Mouse (Mus musculus): ENCODE data around the gene Vars2.
A peak's percentile ranks its signal among the peaks of the same experiment; 100 is the strongest.

The Vars2 gene

DNA sequence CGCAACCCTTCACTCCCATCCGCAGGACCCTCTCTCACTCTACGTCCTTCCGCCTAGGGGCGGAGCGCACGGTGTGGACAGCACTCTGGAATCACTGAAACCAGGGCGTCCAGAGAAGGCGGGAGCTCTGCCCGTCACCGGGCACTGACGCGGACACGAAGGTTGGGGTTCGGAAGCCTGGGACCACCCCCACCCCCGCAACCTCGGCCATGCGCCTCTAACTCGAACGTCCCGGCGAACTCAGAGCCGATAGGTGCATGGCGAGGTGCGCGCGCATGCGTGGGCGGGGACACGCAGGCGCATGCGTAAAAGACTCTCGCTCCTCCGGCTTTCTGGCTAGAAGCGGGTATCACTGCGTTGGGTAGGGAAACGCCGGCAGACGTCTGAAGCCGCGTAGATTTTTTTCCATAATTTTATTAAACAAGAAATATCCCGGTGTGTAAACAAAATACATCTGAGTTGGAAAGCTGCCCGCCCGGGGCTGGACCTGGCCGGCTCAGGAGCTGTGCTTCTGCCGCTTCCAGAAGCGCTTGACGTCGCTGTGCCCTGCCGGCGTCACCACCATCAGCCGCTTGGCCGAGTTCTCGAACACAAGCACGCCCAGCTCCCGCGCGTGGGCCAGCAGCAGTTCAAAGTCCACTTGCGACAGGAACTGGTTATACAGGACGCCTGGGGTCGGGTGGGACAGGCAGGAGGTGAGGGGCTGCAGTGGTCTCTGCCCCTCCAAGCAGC lies at the start of gene Vars2:
Gene Vars2 (minus strand): TSS at position 259 of the 732 bp plus-strand sequence.
- DNase-seq (ENCODE audit: extremely low spot score, low read depth, low spot score), result peak; percentile 88

DNA sequence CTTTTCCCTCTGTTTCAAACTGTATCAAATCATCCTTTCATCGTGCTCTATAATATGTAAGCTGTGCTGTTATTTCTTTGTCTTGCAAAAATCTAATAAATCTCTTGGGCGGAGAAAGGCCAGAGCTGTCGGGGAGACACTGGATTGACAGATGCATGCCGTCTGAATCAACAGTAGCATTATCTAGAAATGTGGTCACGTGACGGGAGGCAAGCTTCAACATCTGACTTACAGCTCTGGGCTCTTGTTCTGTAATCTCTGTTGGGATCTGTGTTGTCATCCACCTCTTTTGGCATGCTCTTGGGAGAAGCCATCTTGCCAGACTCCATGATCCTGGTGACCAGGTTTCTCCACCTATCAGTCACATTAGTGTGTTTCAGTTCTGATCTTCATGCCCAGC lies 49.7 kb upstream of the Vars2 start:
- DNase-seq (ENCODE audit: extremely low spot score, low read depth, low spot score), result no peak

DNA sequence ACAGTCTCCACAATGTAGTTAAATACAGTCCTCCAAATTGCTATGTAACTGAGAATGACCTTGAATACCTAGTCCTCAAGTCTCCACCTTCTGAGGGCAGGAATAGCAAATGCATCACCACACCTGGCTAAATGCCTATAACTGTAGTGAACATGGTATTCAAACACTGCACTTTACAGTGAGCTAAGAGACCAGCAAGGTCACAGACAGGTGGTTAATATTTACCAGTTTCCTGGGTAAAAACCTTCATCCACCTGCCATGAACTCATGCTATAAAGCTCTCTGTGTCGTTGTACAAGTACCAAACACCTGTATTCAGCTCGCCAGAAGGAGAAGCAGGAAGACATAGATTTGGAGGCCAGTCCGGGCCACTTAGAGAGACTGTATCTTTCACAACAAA lies 48.7 kb upstream of the Vars2 start:
- DNase-seq (ENCODE audit: extremely low spot score, low read depth, low spot score), result no peak

DNA sequence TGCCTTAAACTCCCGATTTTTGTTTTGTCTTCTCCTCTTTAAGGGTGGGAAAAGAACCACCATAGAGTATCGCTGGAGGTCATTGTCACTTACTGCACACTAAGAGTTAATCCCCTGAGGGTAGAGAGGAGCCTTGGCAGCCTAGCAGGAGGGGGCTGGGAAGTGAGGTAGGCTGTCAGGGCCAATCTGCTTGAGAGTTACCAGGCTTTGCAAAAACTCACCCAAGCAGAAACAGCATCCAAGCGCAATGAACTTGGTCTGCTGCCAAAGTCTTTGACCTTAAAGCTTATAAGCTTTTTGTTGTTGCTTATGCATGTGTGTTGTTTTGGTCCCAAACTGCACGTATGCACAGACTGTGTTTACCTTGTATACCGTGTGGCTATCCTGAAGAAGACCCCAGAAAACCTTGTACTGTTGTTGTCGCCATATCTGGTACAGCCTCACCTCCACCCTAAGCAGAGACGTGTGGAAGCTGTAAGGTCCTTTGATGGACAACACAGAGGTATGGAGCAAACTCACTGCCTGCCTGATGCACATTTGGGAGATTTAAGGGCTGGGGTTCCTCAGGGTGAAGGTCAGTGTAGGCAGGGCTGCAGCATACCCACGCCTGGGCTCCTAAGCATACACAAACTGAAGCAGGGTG lies 43.4 kb upstream of the Vars2 start:
- no peak for DNase-seq (ENCODE audit: extremely low spot score, low read depth, low spot score)

DNA sequence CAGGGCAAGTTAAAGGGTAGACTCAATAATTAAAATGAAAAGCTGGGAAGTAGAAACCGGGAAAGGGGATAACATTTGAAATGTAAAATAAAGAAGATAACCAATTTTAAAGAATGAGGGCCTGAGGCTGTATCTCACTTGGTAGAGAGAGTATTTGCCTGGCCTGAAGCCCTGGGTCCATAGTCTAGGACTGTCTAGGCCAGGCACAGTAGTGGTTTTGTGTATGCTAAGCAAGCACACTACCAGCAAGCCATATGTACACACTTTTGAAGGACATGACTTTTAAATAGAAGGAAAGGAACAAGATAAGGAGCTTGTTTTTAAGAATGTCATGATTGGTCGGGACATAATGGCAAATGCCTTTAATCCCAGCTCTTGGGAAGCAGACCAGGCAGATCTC lies 41.2 kb upstream of the Vars2 start:
- DNase-seq (ENCODE audit: extremely low spot score, low read depth, low spot score), result no peak

DNA sequence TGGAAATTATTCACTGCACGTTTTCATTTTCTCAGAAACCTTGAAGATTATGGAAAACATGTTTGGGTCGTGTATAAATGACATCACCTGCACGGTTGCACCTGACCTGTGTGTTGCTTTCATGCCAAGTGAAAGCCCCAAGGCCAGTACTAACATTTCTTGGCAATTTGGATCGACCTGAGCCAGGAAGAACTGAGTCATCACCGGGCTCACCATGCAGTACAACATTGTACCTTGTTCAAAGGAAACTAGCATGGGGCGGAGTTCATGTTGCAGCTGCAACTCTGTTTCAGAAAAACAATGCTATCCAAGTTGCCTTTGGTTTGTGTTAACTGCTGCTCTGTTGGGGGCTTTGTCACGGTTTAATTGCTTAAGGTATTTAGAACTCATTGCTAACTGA lies 40.5 kb upstream of the Vars2 start:
- no peak for DNase-seq (ENCODE audit: extremely low spot score, low read depth, low spot score)

DNA sequence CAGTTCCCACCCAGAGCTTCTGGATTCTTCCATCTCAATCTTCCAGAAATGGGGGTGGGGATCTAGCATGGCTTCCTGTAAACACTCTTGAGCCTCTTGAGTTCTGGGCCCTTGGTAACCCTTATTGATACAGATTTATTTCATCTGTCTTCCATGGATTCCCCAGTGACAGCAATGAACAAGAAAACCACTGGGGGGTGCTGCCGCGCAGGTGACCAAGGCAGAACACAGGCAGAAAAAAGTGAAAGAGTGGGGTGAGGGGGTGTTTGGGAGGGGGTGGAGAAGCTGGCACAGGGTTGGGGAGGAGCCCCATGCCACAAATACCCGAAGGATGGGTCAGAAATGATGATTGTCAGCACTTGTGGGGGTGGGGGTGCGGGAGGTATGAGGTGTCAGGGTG lies 38.4 kb upstream of the Vars2 start:
- no peak for DNase-seq (ENCODE audit: extremely low spot score, low read depth, low spot score)

DNA sequence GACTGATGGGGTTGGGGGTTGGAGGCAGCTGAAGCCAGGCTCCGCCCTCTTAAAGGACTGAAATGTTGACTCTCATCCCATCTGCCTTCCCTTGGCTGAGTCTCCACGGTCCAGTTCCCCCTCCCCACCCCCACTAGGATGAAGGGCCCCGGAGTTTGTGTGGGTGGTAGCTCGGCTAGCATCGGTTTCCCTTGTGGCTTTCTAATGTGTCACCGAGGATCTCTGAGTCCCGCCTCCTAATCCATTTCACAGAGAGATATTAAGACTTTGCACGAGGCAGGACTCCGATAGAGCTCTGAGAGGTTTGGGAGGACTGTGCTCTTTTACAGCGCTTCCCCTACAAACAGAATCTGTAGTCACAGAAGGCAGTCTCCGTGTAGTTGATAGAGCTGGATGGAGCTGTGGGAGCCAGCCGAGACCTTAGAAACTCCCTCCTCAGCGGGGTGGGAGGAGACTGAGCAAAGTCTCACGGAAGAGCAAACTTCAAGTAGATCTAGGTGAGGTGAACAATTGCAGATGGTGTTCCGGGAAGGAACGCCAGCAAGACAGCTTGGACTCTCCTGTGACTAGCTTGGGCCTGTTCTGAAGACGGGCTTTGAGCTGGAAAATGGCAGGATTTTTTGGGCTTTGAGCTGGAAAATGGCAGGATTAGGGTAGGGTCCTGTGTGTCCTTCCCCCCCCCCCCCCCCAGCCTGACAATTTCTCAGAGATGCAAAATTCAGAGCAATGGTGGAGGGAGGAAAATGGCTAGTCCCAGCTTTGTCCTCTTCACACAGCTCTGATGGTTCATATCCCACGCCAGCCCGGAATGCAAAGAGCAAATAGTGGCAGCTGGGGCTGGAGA lies 37.5 kb upstream of the Vars2 start, which contains the start of gene Ddr1:
Gene Ddr1 (minus strand): TSS at position 1 of the 844 bp plus-strand sequence.
- DNase-seq (ENCODE audit: extremely low spot score, low read depth, low spot score), result no peak

DNA sequence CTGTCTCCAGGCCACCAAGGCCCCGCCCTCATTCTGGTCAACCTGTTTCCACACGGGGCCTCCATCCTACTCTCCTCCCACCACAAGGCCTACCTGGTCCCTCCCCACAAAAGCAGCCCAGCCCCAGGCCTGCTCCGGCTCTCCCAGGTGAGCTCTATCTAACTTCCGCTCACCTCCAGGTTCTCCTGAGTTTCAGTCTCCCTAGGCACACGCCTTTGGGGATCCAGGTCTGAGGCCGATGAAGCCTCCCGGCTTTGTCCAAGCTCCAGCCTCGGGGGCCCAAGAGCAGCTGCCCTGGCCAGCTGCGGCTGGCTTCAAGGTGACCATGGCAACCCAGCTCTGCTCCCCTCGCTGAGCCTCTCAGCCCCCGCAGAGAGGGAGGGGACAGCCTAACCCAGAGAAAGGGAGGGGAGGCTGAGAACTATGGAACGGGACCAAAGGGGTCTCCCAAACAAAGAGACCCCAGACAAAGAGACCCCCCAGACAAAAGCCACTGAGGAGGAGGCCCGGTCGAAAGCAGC lies 36.4 kb upstream of the Vars2 start:
- DNase-seq (ENCODE audit: extremely low spot score, low read depth, low spot score), result no peak

DNA sequence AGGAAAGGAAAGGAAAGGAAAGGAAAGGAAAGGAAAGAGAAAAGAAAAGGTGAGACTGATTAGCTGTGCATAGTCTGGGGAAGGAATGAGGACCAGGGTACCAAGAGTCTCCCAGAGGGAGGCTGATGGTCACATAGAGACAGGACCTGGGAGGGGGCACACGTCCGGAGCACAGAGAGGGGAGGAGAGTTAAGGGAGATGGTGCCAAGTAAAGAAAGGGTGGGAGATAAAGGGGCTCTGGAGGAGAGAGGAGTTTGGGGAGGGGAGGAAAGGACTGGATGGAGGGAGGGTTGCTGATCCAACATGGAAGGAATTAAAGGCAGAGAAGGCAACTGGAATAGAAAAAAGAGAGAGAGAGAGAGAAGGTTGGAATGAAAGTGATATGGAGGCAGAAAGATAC lies 35.7 kb upstream of the Vars2 start:
- DNase-seq (ENCODE audit: extremely low spot score, low read depth, low spot score), result no peak

DNA sequence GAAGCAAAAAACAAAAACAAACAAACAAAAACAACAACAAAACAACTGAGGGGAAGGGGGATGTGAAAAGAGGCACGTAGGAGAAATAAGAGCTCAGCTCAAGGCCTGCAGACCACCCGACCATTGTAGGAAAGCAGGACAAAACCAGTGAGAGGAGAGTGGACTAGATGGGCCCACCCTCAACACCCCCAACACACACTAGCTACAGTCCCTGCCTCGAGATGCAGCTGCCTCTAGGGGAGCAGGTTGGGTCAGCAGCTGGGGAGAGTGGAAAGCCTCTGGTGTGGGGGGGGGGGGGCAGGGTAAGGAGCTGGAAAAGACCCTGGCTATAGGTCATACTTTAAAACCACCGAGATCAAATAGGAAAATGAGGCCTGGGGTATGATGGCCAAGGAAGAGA lies 35.2 kb upstream of the Vars2 start:
- DNase-seq (ENCODE audit: extremely low spot score, low read depth, low spot score), result no peak

DNA sequence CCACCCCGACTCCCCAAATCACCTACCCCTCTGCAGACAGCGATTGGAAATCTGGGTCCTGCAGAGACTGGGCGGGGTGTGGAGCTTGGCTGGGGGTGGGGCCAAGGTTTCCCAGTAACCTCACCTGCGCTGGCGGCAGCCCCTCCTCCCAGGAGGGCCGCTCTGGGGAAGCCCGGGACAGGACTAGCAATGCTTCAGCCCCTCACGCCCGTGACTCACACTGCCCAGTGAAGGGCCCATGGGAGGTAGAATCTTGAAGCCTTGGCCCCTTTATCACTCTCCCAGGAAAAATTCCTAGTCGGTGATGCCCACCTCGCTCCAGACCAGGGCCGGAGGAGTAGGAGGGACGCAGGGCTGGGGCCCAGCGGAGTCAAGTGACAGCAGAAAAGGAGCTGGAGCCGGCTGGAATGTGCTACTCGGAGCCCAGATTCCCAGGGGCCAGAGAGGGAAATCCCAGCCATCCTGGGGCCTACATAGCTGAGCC lies 34.6 kb upstream of the Vars2 start:
- no peak for DNase-seq (ENCODE audit: extremely low spot score, low read depth, low spot score)

DNA sequence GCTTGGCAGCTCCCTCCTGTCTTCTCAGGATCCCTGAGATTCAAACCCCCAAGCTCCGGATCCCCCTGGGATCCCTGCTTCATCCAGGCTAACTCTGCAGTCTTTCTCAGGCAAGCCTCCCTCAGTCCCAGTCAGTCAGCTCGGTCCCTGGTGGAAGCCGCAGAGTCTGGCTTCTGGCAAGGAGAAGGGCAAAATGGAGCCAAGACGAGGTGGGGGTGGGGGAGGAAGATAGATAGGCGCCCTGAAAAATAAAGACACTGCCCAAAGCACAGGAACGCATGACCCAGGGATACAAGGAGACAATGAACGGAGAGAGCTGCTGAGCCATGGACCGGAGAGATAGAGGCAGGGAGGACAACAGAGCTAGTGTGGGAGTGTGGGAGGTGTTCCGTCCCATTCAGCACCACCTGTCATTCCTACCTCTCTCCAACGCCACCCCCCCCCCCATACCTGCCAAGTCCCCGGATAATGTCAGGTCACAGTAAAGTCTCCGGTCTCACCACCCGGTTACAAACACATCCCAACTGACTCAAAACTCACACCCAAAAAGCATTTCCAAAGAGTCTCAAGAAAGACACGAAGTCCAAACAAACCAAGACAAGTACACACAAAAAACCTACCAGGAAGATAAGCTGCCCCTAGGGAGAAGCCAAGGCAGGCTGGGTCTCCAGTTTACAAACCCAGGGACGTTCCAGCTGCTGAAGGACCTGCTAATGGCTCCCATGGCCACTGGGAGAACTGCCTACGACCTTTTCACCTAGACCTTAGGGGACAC lies 34.0 kb upstream of the Vars2 start:
- no peak for DNase-seq (ENCODE audit: extremely low spot score, low read depth, low spot score)

DNA sequence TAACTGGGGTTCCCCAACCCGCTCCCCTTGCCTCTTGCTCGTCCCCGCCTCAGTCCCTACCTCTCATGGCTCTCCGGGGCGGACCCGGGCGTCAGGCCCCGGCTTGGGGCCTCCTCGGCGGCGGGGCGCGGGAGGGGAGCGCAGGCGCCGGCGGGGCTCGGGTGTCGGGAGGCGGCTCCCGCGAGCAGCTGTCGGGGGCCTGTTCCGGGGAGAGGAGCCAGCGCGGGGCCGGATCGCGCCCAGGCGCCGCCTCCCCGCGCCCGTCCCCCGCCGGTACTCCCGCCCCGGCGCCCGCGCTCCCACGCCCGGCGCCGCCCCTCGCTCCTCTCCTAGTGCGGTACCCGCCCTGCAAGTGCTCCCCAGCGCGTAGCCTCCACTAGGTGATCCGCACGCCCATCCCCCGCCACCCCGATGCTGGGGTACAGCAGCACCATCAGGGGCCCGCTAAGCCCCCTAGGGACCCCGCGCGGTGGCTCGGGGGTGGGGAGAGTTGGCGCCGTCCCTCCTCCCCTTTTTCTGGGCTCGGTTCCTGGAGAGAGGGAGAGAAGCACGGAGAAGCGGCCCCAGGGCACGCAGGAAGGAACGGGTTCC lies 33.1 kb upstream of the Vars2 start:
- no peak for DNase-seq (ENCODE audit: extremely low spot score, low read depth, low spot score)

DNA sequence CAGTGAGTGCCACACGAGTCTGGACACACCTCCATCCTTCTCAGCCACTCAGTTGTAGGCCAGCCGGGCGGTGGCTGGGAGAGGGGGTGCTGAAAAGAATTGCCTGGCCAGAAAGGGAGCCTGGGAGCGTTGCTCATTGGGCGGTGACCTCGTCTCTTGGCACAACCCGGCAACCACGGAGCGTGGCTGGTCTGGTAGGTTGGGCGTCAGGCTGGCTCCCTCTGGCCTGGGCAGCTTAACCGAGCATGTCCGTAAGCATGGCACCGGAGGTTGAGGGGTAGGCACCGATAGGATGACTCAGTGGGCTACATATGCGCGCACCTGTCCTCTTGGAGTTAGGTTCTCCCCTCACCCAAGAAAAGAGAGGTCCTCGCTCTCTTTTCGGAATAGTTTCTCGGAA lies 32.5 kb upstream of the Vars2 start:
- DNase-seq (ENCODE audit: extremely low spot score, low read depth, low spot score), result no peak

DNA sequence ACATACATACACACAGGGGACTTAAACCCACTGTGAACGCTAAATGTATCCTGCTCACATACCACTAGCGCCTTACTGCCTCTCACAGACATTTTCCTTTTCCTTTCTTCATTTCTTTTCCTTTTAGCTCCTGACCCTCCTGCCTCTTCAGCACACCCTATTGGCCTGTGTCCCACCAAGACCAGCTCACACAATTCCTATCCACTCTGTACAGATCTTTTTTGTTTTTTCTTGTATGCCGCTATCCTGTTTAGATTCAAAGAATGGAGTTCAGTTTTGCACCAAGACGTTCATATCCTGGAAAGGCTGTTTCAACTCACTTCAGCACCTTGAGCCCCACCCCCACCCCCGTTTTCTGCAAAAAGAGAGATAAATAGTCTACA lies 31.1 kb upstream of the Vars2 start:
- no peak for DNase-seq (ENCODE audit: extremely low spot score, low read depth, low spot score)

DNA sequence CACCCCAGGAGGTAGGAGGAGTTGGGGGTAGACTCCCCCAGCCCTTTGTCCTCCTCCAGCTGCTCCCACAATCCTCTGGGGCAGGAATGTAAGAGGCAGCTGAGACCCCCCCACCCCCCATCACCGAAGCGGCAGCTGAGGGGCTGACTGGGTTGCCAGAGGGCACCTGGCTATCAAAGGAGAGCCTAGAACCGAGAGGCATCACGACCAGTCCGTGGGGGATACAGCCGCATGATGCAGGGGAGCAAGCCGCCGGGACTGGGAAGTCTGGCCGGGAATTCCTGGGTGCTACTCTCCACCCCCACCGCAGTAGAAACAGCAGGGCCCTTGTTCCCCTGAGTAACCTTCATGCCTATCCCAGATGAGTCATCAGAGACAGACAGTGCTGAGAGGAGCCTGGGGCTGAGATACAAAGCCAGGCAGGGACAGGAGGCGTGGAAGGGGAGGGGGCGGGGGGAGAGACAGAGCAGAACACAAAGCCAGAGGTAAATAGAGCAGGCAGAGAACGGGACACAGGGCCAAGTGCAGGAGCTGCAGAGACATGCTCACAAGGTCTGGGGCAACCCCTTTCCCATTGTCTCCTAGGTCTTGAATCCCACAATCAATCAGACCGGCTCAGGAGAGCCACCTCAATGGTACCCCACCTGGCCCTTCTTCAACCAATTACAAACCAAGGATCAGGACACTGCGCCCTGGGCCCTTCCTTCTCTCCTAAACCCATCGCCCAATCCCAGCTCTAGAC lies 30.5 kb upstream of the Vars2 start:
- no peak for DNase-seq (ENCODE audit: extremely low spot score, low read depth, low spot score)

DNA sequence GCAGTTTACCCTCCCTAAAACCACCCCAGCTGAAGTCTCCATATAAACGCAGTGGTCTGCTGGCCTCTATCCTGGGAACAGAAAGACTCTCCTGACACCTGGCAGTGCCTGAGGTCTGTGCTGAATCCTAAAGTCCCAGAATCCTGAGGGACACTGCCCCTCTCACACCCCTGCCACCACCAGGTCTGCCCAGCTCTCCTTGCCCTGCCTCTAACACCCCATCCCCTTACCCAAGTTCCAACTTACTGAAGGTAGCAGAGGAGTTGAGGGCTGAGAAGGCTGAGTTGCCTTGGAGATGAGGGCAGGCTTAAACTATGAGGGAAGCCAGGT lies 30.0 kb upstream of the Vars2 start:
- DNase-seq (ENCODE audit: extremely low spot score, low read depth, low spot score), result no peak

DNA sequence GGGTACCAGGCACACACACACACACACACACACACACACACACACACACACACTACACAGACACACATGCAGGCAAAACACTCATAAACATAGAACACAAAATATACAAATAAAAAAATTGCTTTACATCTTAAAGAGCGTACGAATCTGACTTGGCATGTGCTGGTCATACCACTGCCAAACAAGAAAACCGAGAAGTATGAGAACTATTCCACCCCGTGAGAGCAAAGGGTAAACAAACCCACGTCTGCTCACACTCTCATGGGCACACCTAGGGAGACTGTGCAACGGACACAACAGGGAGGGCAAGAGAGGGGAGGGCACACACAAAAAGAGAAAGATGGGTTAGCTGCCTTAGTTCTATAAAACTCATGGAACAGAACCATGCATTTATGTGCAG lies 29.3 kb upstream of the Vars2 start:
- no peak for DNase-seq (ENCODE audit: extremely low spot score, low read depth, low spot score)

DNA sequence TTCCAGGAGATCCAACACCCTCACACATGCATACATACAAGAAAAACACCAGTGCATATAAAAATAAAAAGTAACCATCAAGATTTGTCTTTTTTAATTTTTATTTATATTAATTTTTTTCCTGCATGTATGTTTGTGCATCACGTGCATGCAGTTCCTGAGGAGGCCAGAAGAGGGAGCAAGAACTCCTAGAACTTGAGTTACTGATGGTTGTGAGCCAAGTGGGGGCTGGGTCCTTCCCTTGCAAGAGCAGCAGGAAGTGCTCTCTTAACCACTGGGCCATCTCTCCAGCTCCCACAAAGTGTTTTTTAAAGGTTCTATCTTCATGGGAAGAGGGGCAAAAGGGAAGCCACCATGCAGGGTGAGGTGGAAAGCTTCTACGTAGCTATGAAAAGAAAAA lies 27.9 kb upstream of the Vars2 start:
- DNase-seq (ENCODE audit: extremely low spot score, low read depth, low spot score), result no peak

All from hindlimb bud, embryonic 11.5 days (tissue).